Mouse (Mus musculus) lung, embryonic 16.5 days (tissue): ENCODE results near the gene Rab11fip4. TPM values are rescaled to one million over a fixed set of nuclear protein-coding genes. Genes with fewer than 3 reads are reported as not detected.

Experiments
- ATAC-seq: fragments of 200-750 bp; cut with Nextera tagmentation; 2 replicates; pipeline ENCODE4 v1.8.0; 2017; ENCODE audit warnings: low read depth, mild to moderate bottlenecking, moderate library complexity
- H3K27ac ChIP-seq: fragments of 300-500 bp; sonication (generic); 2 replicates; pipeline ENCODE4 v1.5.1; 2014; ENCODE audit warnings: mild to moderate bottlenecking, control low read depth, low read length
- H3K27me3 ChIP-seq: fragments of 300-500 bp; sonication (generic); 2 replicates; pipeline ENCODE4 v1.6.1; 2014; ENCODE audit warnings: low read depth, low read length, mixed read lengths; ENCODE audit not compliant: control insufficient read depth, insufficient read depth
- H3K36me3 ChIP-seq: fragments of 300-500 bp; sonication (generic); 2 replicates; pipeline ENCODE4 v1.6.1; 2014; ENCODE audit warnings: low read length; ENCODE audit not compliant: control insufficient read depth, insufficient read depth
- H3K4me1 ChIP-seq: fragments of 300-500 bp; sonication (generic); replicated peaks from 2 replicates; pipeline ENCODE4 v1.6.1; 2014; ENCODE audit warnings: low read length, mixed read lengths; ENCODE audit not compliant: control insufficient read depth, insufficient read depth
- H3K4me2 ChIP-seq: fragments of 300-500 bp; sonication (generic); 2 replicates; pipeline ENCODE4 v1.6.1; 2014; ENCODE audit warnings: low read depth, low read length, control low read depth
- H3K4me3 ChIP-seq: fragments of 300-500 bp; sonication (generic); 2 replicates; pipeline ENCODE4 v1.5.1; 2014; ENCODE audit warnings: mild to moderate bottlenecking, low read length, control low read depth
- H3K9ac ChIP-seq: fragments of 300-500 bp; sonication (generic); 2 replicates; pipeline ENCODE4 v1.6.1; 2014; ENCODE audit warnings: low read length, control low read depth
- H3K9me3 ChIP-seq: fragments of 300-500 bp; sonication (generic); 2 replicates; pipeline ENCODE4 v1.6.1; 2016; ENCODE audit warnings: low read length; ENCODE audit not compliant: control insufficient read depth
- WGBS: fragments of 180-500 bp; shearing (Covaris S2); extraction: QIAGEN DNeasy Blood & Tissue Kit; methylation state at CpG from one replicate; pipeline ENCODE4 v1.1.7; 2014; 5-methylcytosine and 5-hydroxymethylcytosine counted together
- polyA plus RNA-seq: library from polyadenylated mRNA; unstranded; fragments of >200 nt; fragmentation: Nextera tagmentation; extraction: Ambion mirVana; gene quantifications from 2 replicates; pipeline ENCODE4 v1.2.1, GENCODE M21; 2015

Gene Rab11fip4
- polyA plus RNA-seq, 1 experiment from 2014 or later = 2.0 TPM

DNA sequence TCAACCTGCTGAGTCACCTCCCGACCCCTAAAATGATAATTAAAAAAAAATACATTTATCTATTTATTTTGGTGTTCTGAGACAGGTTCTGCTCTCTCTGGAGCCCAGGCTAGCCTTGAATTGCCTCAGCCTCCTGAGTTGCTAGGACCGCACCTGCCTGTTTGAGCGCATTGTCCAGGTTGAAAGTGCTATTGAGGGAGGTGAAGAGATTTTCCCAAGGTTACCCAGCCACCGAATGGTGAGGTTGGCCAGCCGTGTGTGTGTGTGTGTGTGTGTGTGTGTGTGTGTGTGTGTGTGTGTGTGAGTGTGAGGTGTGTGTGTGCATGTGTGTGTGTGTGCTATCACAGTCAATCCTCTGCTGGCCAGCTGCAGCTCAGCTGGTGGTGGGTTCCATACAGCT is 55.0 kb downstream of the Rab11fip4 start:
- H3K9me3 ChIP-seq = no peaks in the 10 kb centered on the region
- ATAC-seq = no peak
- no peak overlapping the region for H3K4me2 ChIP-seq
- H3K36me3 ChIP-seq = no peaks in the 10 kb centered on the region
- no peak overlapping the region for H3K4me3 ChIP-seq
- H3K27me3 ChIP-seq = no peaks in the 10 kb centered on the region
- WGBS = 57% methylated on average over 5 of the region's 5 CpGs
- no peak overlapping the region for H3K9ac ChIP-seq
- H3K27ac ChIP-seq = no peak overlapping the region
- peaks cover 13% of the 10 kb centered on the region; the same call in 1 of the 2 replicates for H3K4me1 ChIP-seq

- H3K27me3 ChIP-seq = no peaks in the 10 kb centered on the region
- no peak overlapping the region for H3K27ac ChIP-seq
- no peak overlapping the region for H3K4me3 ChIP-seq
- no peaks in the 10 kb centered on the region for H3K9me3 ChIP-seq
- WGBS = 27% methylated on average over 12 of the region's 12 CpGs
- no peak overlapping the region for H3K9ac ChIP-seq
- no peak for ATAC-seq
- peaks cover 13% of the 10 kb centered on the region; the same call in 1 of the 2 replicates for H3K4me1 ChIP-seq
- no peak overlapping the region for H3K4me2 ChIP-seq
- H3K36me3 ChIP-seq = no peaks in the 10 kb centered on the region
These were observed 55.6 kb downstream of the Rab11fip4 start for GRCm38 (mm10) chr11:79646467-79647070.

DNA sequence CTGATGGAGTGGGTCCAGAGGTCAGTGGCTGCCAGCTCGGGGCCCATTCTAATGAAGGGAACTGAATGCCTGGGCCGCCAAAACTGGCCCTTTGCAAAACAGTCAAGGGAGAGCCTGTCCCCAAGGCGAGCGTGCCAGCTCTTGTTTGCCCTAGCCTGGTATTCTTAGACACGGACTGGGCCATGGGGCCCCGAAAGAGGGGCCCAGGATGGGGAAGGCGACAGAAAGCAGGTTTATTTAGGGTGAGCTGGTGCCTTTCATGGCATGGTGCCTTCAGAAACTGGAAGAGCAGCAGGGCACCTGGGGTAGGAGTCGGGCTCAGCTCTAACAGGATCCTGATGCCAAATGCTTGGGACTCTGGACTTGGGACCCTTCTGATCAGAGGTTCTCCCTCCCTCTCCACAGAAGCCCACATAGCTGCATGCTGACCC is 56.1 kb downstream of the Rab11fip4 start:
- Histone ChIP-seq H3K27me3 (no peaks in the 10 kb centered on the region), H3K4me2 (no peak overlapping the region), H3K9ac (no peak overlapping the region), H3K36me3 (no peaks in the 10 kb centered on the region), H3K4me3 (no peak overlapping the region), H3K27ac (no peak overlapping the region), H3K4me1 (peaks cover 13% of the 10 kb centered on the region; the same call in 1 of the 2 replicates), H3K9me3 (no peaks in the 10 kb centered on the region)
- ATAC-seq = no peak
- 48% methylated on average over 8 of the region's 8 CpGs for WGBS

GRCm38 (mm10) chr11:79650359-79650835 is 59.4 kb downstream of the Rab11fip4 start:
- 38% methylated on average over 5 of the region's 5 CpGs for WGBS
- Histone ChIP-seq H3K27ac (peak overlapping the region; percentile 64), H3K36me3 (no peaks in the 10 kb centered on the region), H3K4me2 (no peak overlapping the region), H3K27me3 (no peaks in the 10 kb centered on the region), H3K4me1 (peaks cover 13% of the 10 kb centered on the region; the same call in 1 of the 2 replicates), H3K9ac (no peak overlapping the region), H3K9me3 (no peaks in the 10 kb centered on the region), H3K4me3 (no peak overlapping the region)
- ATAC-seq = peak; percentile 53; the same call in 1 of the 2 replicates

- Histone ChIP-seq H3K36me3 (no peaks in the 10 kb centered on the region), H3K9ac (no peak overlapping the region), H3K4me3 (no peak overlapping the region), H3K4me2 (no peak overlapping the region), H3K27me3 (no peaks in the 10 kb centered on the region), H3K9me3 (no peaks in the 10 kb centered on the region), H3K27ac (no peak overlapping the region), H3K4me1 (peaks cover 7% of the 10 kb centered on the region; the same call in 1 of the 2 replicates)
- no peak for ATAC-seq
- WGBS = 82% methylated on average over 9 of the region's 9 CpGs
These were observed 61.2 kb downstream of the Rab11fip4 start for GRCm38 (mm10) chr11:79652257-79652656.

GRCm38 (mm10) chr11:79652921-79653575 is 62.0 kb downstream of the Rab11fip4 start:
- WGBS = 70% methylated on average over 20 of the region's 20 CpGs
- Histone ChIP-seq H3K36me3 (no peaks in the 10 kb centered on the region), H3K4me2 (no peak overlapping the region), H3K4me1 (peaks cover 7% of the 10 kb centered on the region; the same call in 1 of the 2 replicates), H3K9me3 (no peaks in the 10 kb centered on the region), H3K27me3 (no peaks in the 10 kb centered on the region), H3K27ac (no peak overlapping the region), H3K4me3 (no peak overlapping the region), H3K9ac (no peak overlapping the region)
- peak; percentile 13; the same call in 1 of the 2 replicates for ATAC-seq

- Histone ChIP-seq H3K27me3 (no peaks in the 10 kb centered on the region), H3K4me2 (no peak overlapping the region), H3K9ac (no peak overlapping the region), H3K9me3 (no peaks in the 10 kb centered on the region), H3K36me3 (no peaks in the 10 kb centered on the region), H3K27ac (no peak overlapping the region), H3K4me1 (peaks cover 7% of the 10 kb centered on the region; the same call in 1 of the 2 replicates), H3K4me3 (no peak overlapping the region)
- whole genome bisulfite sequencing = 46% methylated on average over 4 of the region's 4 CpGs
- no peak for ATAC-seq
These were observed 63.4 kb downstream of the Rab11fip4 start for GRCm38 (mm10) chr11:79654407-79654831.

DNA sequence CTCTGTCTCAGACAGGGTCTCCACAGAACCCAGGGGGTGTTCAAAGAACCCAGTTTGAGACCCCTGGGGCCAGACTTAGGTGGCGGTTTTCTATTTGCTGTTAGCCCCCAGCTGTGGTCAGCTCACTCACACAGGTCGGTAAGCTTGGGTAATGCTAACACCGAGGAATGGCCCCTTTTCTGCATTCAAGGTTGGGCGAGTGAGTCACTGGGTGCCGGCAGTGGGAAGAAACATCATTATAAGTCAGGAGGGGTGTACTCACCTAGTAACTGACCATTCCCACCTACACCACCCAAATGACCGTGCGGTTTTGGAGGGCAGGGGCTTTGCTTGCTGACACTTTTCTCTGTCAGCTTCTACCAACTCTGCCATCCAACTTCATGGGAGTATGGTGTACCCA is 64.6 kb downstream of the Rab11fip4 start:
- WGBS = 81% methylated on average over 7 of the region's 7 CpGs
- no peak for ATAC-seq
- Histone ChIP-seq H3K9me3 (no peaks in the 10 kb centered on the region), H3K9ac (no peak overlapping the region), H3K4me1 (peaks cover 3% of the 10 kb centered on the region; the same call in 1 of the 2 replicates), H3K36me3 (no peaks in the 10 kb centered on the region), H3K27me3 (no peaks in the 10 kb centered on the region), H3K4me2 (no peak overlapping the region), H3K4me3 (no peak overlapping the region), H3K27ac (no peak overlapping the region)

DNA sequence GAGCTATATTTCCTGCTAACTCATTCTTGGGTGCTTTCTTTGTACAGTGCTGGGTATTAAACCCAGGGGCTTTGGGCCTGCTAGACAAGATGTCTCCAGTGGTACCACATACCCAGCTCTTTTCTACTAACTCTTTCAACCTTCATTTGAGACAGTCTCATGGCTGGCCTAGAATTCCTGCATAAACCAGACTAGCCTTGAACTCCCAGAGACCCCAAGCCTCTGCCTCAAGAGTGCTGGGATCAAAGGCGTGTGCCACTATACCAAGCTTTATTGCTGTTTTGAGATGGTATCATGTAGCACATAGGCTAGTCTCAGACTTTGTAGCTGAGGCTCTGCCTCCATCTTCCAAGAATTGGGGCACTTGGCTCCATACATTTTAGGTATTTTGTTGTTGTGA is 65.5 kb downstream of the Rab11fip4 start:
- WGBS = 77% methylated on average over 1 of the region's 1 CpGs
- Histone ChIP-seq H3K9ac (no peak overlapping the region), H3K4me2 (no peak overlapping the region), H3K9me3 (no peaks in the 10 kb centered on the region), H3K4me3 (no peak overlapping the region), H3K4me1 (peaks cover 5% of the 10 kb centered on the region), H3K27me3 (no peaks in the 10 kb centered on the region; the same call in 1 of the 2 replicates), H3K36me3 (no peaks in the 10 kb centered on the region), H3K27ac (no peak overlapping the region)
- no peak for ATAC-seq
